Mouse (Mus musculus): ENCODE data around the gene Parva.

GRCm38 (mm10) chr7:112502050-112502809 lies 74.9 kb downstream of the Parva start:
- TF ChIP-seq ETS1 (conservative IDR thresholded peaks at IDR 0.05; ENCODE audit: low read depth, low read length) (no peak), CTCF (conservative IDR thresholded peaks at IDR 0.05 in 1 of 2, IDR thresholded peaks at IDR 0.05 in 1 of 2; ENCODE audit: low read depth in 2 of 2, low read length in 2 of 2) (no peak), POLR2A (IDR thresholded peaks at IDR 0.05; ENCODE audit: low read depth, low read length) (no peak), HCFC1 (IDR thresholded peaks at IDR 0.05; ENCODE audit: low read depth, low read length) (no peak), UBTF (IDR thresholded peaks at IDR 0.05; ENCODE audit: low read depth, low read length) (no peak), MEF2A (IDR thresholded peaks at IDR 0.05; ENCODE audit: borderline replicate concordance, low read depth, low read length) (no peak), USF1 (IDR thresholded peaks at IDR 0.05; ENCODE audit: low read depth, low read length) (no peak), CHD1 (IDR thresholded peaks at IDR 0.05; ENCODE audit: low read depth, low read length) (no peak), TCF12 (IDR thresholded peaks at IDR 0.05; ENCODE audit: low read depth, low read length) (no peak), EP300 (IDR thresholded peaks at IDR 0.05; ENCODE audit: low read length) (no peak), ZC3H11A (IDR thresholded peaks at IDR 0.05; ENCODE audit: low read depth, low read length) (no peak)
